Mouse (Mus musculus) heart, embryonic 15.5 days (tissue): Measurements from ENCODE around the gene Alk. TPM values are rescaled to one million over a fixed set of nuclear protein-coding genes. Genes with fewer than 3 reads are reported as not detected.
"Not testable (repeated sequence)": the region's sequence is repeated elsewhere in the genome, so short reads cannot be mapped to it uniquely, and the experiment has no call there.

Source experiments
- ATAC-seq: fragments of 200-750 bp; cut with Nextera tagmentation; replicated peaks from 2 replicates; pipeline ENCODE4 v1.8.0; 2017; ENCODE audit warnings: low read depth, moderate TSS enrichment; ENCODE audit not compliant: insufficient number of reproducible peaks, insufficient read depth, low FRiP score
- H3K27ac ChIP-seq: fragments of 300-500 bp; sonication (generic); 2 replicates; pipeline ENCODE4 v1.5.1; 2015; ENCODE audit warnings: mild to moderate bottlenecking, inconsistent platforms
- H3K27me3 ChIP-seq: fragments of 300-500 bp; sonication (generic); 2 replicates; pipeline ENCODE4 v1.6.1; 2015; ENCODE audit warnings: inconsistent platforms
- H3K36me3 ChIP-seq: fragments of 300-500 bp; sonication (generic); 2 replicates; pipeline ENCODE4 v1.6.1; 2015; ENCODE audit warnings: mild to moderate bottlenecking, inconsistent platforms
- H3K4me1 ChIP-seq: fragments of 300-500 bp; sonication (generic); replicated peaks from 2 replicates; pipeline ENCODE4 v1.6.1; 2015; ENCODE audit warnings: inconsistent platforms
- H3K4me2 ChIP-seq: fragments of 300-500 bp; sonication (generic); 2 replicates; pipeline ENCODE4 v1.6.1; 2015; ENCODE audit warnings: inconsistent platforms, mild to moderate bottlenecking, moderate library complexity
- H3K4me3 ChIP-seq: fragments of 300-500 bp; sonication (generic); 2 replicates; pipeline ENCODE4 v1.5.1; 2015; ENCODE audit warnings: mild to moderate bottlenecking, inconsistent platforms
- H3K9ac ChIP-seq: fragments of 300-500 bp; sonication (generic); 2 replicates; pipeline ENCODE4 v1.6.1; 2015; ENCODE audit warnings: mild to moderate bottlenecking, inconsistent platforms
- H3K9me3 ChIP-seq: fragments of 300-500 bp; sonication (generic); replicated peaks from 2 replicates; pipeline ENCODE4 v1.6.1; 2016; ENCODE audit warnings: inconsistent platforms
- WGBS: fragments of 180-500 bp; shearing (Covaris S2); methylation state at CpG from one replicate; pipeline ENCODE4 v1.1.7; 2015; ENCODE audit warnings: mixed read lengths; 5-methylcytosine and 5-hydroxymethylcytosine counted together
- polyA plus RNA-seq: library from polyadenylated mRNA; unstranded; fragments of >200 nt; fragmentation: Nextera tagmentation; extraction: Ambion mirVana; gene quantifications from 2 replicates; pipeline ENCODE4 v1.2.1, GENCODE M21; 2015

Alk gene
- polyA plus RNA-seq, 1 experiment from 2014 or later = 0.21 TPM

DNA sequence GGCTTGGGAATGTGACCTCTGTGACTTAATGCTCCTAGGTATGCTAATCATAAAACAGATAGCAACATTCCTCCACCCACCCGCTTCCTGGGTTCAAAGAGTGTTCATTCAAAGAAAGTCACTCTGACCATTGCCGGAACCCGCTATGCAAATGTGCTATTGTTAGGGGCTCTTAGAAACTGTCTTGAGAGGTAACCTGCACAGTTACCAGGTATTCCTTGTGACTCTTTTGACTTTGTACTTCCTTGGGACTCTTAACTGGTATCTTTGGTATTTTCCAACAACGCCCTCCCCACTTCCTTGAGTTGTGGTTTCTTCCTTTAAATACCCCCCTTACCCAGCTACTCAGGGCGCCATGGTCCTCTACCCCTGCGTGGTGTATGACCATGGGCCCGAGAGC is 125.2 kb downstream of the Alk start:
- not testable (repeated sequence) for H3K9ac ChIP-seq, H3K27ac ChIP-seq, ATAC-seq, H3K9me3 ChIP-seq, H3K4me1 ChIP-seq, H3K36me3 ChIP-seq, H3K4me2 ChIP-seq, H3K27me3 ChIP-seq, H3K4me3 ChIP-seq
- 85% methylated on average over 7 of the region's 7 CpGs for WGBS

DNA sequence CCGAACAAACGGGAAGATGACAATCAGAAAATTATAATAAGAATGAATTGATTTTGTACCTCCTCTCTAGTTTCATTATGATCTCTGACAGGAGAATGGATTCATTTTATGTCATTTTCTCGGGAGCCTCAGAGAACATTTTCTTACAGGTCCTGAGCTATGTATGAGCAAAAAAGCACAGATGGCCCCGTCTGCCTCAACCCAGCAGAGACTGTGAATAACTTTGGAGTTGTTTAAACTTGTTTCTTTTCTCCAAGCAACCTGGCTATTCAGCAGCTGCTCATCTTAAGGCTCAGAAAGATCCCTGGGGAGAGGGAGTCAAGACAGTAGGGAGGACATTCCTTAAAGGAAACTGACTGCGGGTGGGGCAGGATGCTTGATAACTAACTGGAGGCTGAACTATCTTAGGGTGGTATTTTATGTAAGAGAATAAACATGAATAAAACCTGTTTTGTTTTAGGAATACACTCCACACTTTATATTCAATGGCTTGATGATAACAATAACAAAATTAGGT is 126.5 kb downstream of the Alk start:
- no peaks in the 10 kb centered on the region for H3K36me3 ChIP-seq
- H3K9ac ChIP-seq = no peak overlapping the region
- H3K4me2 ChIP-seq = no peak overlapping the region
- no peak overlapping the region for H3K27ac ChIP-seq
- H3K9me3 ChIP-seq = no peaks in the 10 kb centered on the region
- WGBS = 51% methylated on average over 5 of the region's 5 CpGs
- no peaks in the 10 kb centered on the region for H3K27me3 ChIP-seq
- ATAC-seq = no peak
- no peaks in the 10 kb centered on the region for H3K4me1 ChIP-seq
- H3K4me3 ChIP-seq = no peak overlapping the region

DNA sequence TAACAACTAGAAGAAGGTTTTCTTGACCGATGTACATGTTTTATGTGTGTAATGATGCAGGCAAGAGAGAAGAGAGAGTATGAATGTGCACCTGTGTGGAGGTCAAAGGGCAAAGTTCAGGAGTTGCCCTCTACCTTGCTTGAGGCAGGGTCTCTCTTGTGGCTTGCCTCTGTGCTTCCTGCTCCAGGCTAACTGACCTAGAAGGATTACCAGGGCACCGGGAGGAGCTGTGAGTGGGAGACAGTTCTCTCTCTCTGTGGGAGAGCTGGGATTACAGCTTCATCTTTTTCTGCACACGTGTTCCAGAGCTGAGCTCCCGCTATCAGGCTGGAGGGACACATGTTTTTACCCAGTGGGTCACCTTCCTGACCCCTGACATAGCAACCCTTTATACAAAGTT is 127.5 kb downstream of the Alk start:
- H3K4me3 ChIP-seq = no peak overlapping the region
- no peak overlapping the region for H3K27ac ChIP-seq
- no peaks in the 10 kb centered on the region for H3K4me1 ChIP-seq
- no peaks in the 10 kb centered on the region for H3K27me3 ChIP-seq
- no peaks in the 10 kb centered on the region for H3K9me3 ChIP-seq
- H3K9ac ChIP-seq = no peak overlapping the region
- H3K36me3 ChIP-seq = no peaks in the 10 kb centered on the region
- ATAC-seq = no peak
- WGBS = 46% methylated on average over 4 of the region's 4 CpGs
- no peak overlapping the region for H3K4me2 ChIP-seq

DNA sequence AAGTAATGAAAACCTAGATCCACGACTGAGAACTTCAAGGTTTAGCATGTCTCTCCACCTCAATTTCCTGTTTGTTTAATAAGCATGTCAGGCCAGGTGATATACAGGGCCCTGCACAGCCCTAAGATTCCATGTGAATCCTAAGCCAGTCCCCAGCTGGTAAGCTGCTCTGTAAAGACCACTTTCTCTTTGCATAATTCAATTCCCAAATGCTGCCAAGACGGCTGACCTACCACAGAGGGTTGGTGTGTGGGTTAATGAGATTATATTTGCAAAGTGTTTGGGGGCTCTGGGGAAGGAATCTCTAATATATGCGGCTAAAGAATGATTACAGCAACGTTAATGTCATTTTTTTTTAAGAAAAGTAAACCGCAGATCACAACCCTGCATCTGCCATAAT is 130.3 kb downstream of the Alk start:
- no peaks in the 10 kb centered on the region for H3K4me1 ChIP-seq
- 70% methylated on average over 5 of the region's 5 CpGs for WGBS
- ATAC-seq = no peak
- no peaks in the 10 kb centered on the region for H3K9me3 ChIP-seq
- no peak overlapping the region for H3K4me2 ChIP-seq
- no peak overlapping the region for H3K27ac ChIP-seq
- H3K4me3 ChIP-seq = no peak overlapping the region
- H3K27me3 ChIP-seq = no peaks in the 10 kb centered on the region
- H3K9ac ChIP-seq = no peak overlapping the region
- no peaks in the 10 kb centered on the region for H3K36me3 ChIP-seq

DNA sequence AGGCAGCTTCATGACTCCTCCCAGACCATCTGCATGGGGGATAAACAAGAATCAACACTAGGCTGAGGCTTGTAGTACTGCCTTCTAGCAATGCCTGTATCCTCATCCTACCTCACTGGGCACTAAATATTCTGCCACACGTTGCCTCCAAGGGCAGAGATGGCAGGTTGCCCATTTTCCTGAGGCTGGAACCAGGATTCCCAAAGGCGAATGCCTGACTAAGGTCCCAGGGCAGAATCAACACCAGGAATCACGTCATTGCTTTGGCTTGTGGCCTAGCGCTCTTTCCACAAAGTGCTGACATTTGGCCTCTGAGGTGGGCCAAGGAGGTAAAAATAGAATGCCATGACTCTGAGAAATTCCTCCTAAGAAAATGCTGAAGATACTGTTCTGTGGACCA is 155.9 kb downstream of the Alk start:
- no peak overlapping the region for H3K4me2 ChIP-seq
- H3K9me3 ChIP-seq = no peaks in the 10 kb centered on the region
- ATAC-seq = no peak
- no peaks in the 10 kb centered on the region for H3K36me3 ChIP-seq
- no peaks in the 10 kb centered on the region for H3K27me3 ChIP-seq
- 44% methylated on average over 4 of the region's 4 CpGs for WGBS
- no peak overlapping the region for H3K4me3 ChIP-seq
- no peaks in the 10 kb centered on the region for H3K4me1 ChIP-seq
- H3K27ac ChIP-seq = no peak overlapping the region
- H3K9ac ChIP-seq = no peak overlapping the region

DNA sequence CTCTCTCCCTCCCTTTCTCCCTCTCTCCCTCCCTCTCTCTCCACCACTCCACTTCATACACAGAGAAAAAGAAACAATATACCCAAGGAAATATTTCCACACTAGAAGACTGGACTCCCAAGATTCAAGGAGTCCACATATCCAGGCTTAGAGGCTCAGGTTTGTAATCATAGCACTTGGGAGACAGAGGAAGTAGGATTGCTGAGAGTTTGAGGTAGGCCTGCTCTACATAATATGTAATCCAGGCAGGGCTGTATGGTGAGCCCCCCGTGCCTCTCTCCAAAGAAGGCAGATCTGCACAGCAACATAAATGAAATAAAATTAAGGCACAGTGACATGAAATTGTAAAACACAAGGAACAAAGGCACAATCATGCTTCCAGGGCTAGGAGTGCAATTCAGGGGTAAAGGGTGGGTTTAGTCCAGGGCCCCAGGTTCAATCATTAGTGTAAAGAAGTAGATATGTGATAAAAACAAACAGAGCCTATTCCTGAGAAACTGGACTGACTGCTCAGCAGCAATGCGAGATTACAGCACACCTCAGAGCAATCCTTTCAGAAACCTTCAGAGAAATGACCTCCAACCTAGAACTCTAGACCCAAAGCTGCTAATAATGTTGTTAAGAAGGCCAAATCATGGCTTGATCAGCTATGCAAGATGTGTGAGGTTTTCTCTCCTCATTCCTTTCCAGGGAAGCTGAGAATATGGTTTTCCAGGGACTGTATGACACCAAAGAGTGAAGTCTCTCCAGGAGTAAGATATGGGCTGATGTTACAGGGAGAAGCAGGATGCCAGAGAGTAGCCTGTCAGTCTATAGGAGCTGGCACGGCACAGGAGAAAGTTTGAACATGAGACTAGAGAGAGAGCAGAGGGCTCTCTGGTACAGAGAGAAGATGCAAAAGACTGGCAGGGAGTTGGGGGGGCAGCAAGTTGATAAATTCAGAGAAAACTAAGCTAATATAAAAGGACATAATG is 158.9 kb downstream of the Alk start:
- Histone ChIP-seq H3K9me3 (no peaks in the 10 kb centered on the region), H3K4me2 (no peak overlapping the region), H3K4me1 (no peaks in the 10 kb centered on the region), H3K36me3 (no peaks in the 10 kb centered on the region), H3K4me3 (no peak overlapping the region), H3K9ac (no peak overlapping the region), H3K27me3 (no peaks in the 10 kb centered on the region), H3K27ac (no peak overlapping the region)
- no peak for ATAC-seq
- WGBS = 67% methylated on average over 3 of the region's 3 CpGs

DNA sequence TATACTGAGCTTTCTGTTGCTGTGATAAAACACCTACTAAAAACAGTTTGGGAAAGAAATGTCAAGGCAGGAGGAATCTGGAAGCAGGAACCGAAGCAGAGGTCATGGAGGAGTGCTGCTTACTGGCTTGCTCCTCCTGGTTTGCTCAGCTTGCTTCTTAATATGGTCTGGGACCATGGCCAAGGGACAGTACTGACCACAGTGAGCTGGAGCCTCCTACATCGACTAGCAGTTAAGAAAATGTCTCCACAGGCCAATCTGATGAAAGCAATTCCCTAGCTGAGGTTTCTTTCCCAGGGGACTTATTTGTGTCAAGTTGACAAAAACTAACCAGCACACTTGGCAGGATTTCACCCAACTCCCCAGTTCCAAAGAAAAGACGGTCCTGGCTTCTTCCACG is 187.0 kb downstream of the Alk start:
- Histone ChIP-seq H3K4me1 (no peaks in the 10 kb centered on the region), H3K27me3 (no peaks in the 10 kb centered on the region), H3K27ac (no peak overlapping the region), H3K9me3 (no peaks in the 10 kb centered on the region), H3K9ac (no peak overlapping the region), H3K4me3 (no peak overlapping the region), H3K4me2 (no peak overlapping the region), H3K36me3 (no peaks in the 10 kb centered on the region)
- 67% methylated on average over 4 of the region's 4 CpGs for WGBS
- ATAC-seq = no peak

DNA sequence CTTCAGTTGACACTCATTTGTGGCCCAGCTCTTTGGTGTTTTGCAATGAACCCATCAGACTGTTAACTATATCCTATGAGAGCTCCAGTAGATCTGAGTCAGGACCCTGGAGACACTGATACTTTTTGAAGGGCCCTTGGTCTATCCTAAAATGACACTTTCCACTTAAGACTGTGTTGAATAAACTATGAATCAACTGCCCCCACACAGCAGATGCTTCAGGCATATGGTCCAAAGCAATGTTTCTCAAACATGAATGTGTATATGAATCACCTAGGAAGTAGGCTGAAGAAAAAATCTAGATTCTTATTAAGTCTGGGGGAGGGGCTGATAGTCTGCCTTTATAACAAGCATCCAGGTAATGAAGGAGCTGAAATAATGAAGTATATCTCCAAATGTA is 189.8 kb downstream of the Alk start:
- no peak overlapping the region for H3K27ac ChIP-seq
- H3K36me3 ChIP-seq = no peaks in the 10 kb centered on the region
- ATAC-seq = no peak
- no peaks in the 10 kb centered on the region for H3K27me3 ChIP-seq
- H3K4me3 ChIP-seq = no peak overlapping the region
- no peaks in the 10 kb centered on the region for H3K4me1 ChIP-seq
- no peak overlapping the region for H3K4me2 ChIP-seq
- H3K9ac ChIP-seq = no peak overlapping the region
- H3K9me3 ChIP-seq = no peaks in the 10 kb centered on the region

DNA sequence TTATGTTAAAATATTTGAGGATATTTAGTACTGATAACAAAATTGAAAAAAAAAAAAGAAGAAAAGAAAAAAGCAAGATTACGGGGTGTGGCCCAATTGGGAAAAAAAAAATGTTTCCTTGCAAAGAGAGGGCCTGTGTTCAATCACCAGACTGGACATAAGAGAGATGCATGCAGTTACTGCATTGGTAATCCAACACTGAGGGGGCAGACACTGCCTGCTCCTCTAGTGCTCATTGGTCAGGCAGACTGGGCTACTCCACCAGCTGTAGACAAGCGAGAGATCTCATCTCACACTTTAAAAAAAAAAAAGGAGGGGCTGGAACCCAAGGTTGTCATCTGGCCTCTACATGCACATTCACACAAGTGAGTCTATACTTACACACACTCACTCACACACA is 199.6 kb downstream of the Alk start:
- no peaks in the 10 kb centered on the region for H3K4me1 ChIP-seq
- H3K4me3 ChIP-seq = no peak overlapping the region
- H3K4me2 ChIP-seq = no peak overlapping the region
- WGBS = 69% methylated on average over 2 of the region's 2 CpGs
- H3K36me3 ChIP-seq = no peaks in the 10 kb centered on the region
- no peaks in the 10 kb centered on the region for H3K27me3 ChIP-seq
- ATAC-seq = no peak
- no peak overlapping the region for H3K9ac ChIP-seq
- no peak overlapping the region for H3K27ac ChIP-seq
- no peaks in the 10 kb centered on the region for H3K9me3 ChIP-seq

DNA sequence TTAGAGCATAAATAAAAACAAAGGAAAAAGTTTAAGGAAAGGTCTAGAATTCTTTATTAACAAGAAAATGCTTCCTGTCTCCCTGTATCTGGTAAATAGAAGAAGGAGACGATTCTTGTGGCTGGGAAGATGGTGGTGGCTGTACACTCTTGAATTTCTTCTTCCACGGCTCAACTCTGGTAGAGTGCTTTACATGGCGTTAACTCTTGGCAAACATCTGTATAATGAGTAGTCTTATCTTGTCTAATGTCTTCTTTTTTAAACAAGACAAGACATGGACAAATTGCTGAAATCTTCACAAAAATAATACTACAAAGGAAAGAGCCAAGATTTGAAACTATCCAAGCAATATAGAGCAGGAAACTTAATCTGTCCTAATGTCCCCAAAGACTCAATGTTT is 202.6 kb downstream of the Alk start:
- no peaks in the 10 kb centered on the region for H3K9me3 ChIP-seq
- no peaks in the 10 kb centered on the region for H3K27me3 ChIP-seq
- H3K4me3 ChIP-seq = no peak overlapping the region
- no peaks in the 10 kb centered on the region for H3K36me3 ChIP-seq
- H3K9ac ChIP-seq = no peak overlapping the region
- H3K4me2 ChIP-seq = no peak overlapping the region
- ATAC-seq = no peak
- H3K4me1 ChIP-seq = no peaks in the 10 kb centered on the region
- 67% methylated on average over 3 of the region's 3 CpGs for WGBS
- no peak overlapping the region for H3K27ac ChIP-seq

DNA sequence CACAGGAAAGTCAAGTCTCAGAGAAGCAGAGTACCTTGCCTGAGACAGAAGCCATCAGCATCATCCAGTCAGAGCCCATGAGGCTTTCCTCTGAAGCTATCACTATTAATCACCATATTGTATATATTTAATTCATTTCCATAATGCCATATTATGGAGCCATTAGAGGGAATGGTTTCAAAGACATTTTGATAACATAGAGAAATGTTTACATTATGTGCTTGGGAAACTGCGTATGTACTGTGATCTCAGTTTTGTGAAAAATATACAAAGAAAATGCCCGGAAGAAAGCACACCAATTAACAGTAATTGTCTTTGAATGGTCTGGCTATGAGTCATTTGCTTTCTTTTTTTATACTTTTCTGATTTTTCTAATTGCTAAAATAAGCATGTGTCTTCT is 203.1 kb downstream of the Alk start:
- Histone ChIP-seq H3K9ac (no peak overlapping the region), H3K9me3 (no peaks in the 10 kb centered on the region), H3K36me3 (no peaks in the 10 kb centered on the region), H3K4me1 (no peaks in the 10 kb centered on the region), H3K4me3 (no peak overlapping the region), H3K27ac (no peak overlapping the region), H3K27me3 (no peaks in the 10 kb centered on the region), H3K4me2 (no peak overlapping the region)
- ATAC-seq = no peak
- 84% methylated on average over 2 of the region's 2 CpGs for WGBS
